Mouse (Mus musculus) E14TG2a.4 (cell line): ENCODE data around the gene Ntmt1.

Experiments
- H3K27me3 ChIP-seq: 2 replicates; pipeline ENCODE4 v1.6.1; 2014; ENCODE audit warnings: low read length, control low read depth; ENCODE audit not compliant: insufficient read depth
- H3K36me3 ChIP-seq: 2 replicates; pipeline ENCODE4 v1.6.1; 2014; ENCODE audit warnings: low read length, control low read depth; ENCODE audit not compliant: insufficient read depth
- H3K4me1 ChIP-seq: replicated peaks from 2 replicates; pipeline ENCODE4 v1.6.1; 2014; ENCODE audit warnings: low read depth, low read length, control low read depth
- H3K4me3 ChIP-seq: replicated peaks from 2 replicates; pipeline ENCODE4 v1.5.1; 2014; ENCODE audit warnings: mild to moderate bottlenecking, low read length
- H3K9me3 ChIP-seq: 2 replicates; pipeline ENCODE4 v1.6.1; 2014; ENCODE audit warnings: low read length, control low read depth
- CTCF ChIP-seq: conservative IDR thresholded peaks from 2 replicates; pipeline ENCODE4 v1.5.1; 2014; ENCODE audit warnings: low read length
- NANOG ChIP-seq: IDR thresholded peaks from 2 replicates; pipeline ENCODE4 v1.6.1; 2014; ENCODE audit warnings: borderline replicate concordance, low read length, mixed read lengths
- POU5F1 ChIP-seq: IDR thresholded peaks from 2 replicates; pipeline ENCODE4 v1.6.1; 2014; ENCODE audit warnings: low read length, borderline replicate concordance

The Ntmt1 gene

DNA sequence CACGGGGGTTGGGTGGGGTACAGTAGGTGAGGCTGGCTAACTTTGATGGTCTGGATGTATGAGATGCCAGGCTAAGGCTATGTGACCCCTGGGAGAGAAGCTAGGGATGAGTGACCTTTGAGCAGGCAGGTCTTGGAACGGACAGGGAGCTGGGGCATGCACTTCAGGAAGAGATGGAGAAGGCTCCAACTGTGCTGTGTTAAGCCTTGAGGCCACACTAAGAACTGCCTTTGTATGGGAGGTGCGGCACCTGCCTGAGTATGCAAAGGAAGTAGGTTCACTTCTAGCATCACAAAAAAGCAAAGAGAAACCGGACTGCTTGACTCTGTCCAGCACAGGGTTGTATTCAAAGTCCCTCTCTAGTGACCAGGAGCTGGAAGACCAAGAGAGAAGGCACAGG, 29.4 kb upstream of the Ntmt1 start:
- H3K4me3 ChIP-seq = peak overlapping the region; percentile 18
- peaks cover 48% of the 10 kb centered on the region for H3K27me3 ChIP-seq
- no peaks in the 10 kb centered on the region for H3K36me3 ChIP-seq
- TF ChIP-seq CTCF (no peak), POU5F1 (no peak), NANOG (no peak)
- H3K9me3 ChIP-seq = no peaks in the 10 kb centered on the region
- peaks cover 93% of the 10 kb centered on the region for H3K4me1 ChIP-seq

DNA sequence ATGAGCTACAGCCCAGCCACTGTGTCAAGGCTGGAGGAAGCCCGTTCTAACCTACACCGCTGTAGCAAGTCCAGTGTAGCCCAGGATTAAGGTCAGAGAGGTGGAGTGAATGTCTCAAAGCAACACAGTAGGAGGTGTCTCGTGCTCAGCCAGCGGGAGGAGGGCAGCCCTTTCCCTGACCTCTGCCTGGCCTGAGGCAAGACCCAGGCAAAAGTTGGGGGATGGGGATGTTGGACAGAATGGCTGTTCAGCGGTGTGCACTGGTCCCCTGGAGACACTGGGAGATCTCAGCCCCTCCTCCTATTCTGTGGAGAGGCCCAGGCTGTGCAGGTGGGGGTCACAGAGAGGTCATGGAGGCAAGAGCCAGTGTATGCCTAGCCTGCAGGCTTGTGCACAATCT, 28.4 kb upstream of the Ntmt1 start:
- Histone ChIP-seq H3K27me3 (peaks cover 43% of the 10 kb centered on the region), H3K4me1 (peaks cover 93% of the 10 kb centered on the region), H3K9me3 (no peaks in the 10 kb centered on the region), H3K4me3 (no peak overlapping the region), H3K36me3 (no peaks in the 10 kb centered on the region)
- TF ChIP-seq NANOG (peak; percentile 69; the same call in 1 of the 2 replicates), POU5F1 (no peak)

DNA sequence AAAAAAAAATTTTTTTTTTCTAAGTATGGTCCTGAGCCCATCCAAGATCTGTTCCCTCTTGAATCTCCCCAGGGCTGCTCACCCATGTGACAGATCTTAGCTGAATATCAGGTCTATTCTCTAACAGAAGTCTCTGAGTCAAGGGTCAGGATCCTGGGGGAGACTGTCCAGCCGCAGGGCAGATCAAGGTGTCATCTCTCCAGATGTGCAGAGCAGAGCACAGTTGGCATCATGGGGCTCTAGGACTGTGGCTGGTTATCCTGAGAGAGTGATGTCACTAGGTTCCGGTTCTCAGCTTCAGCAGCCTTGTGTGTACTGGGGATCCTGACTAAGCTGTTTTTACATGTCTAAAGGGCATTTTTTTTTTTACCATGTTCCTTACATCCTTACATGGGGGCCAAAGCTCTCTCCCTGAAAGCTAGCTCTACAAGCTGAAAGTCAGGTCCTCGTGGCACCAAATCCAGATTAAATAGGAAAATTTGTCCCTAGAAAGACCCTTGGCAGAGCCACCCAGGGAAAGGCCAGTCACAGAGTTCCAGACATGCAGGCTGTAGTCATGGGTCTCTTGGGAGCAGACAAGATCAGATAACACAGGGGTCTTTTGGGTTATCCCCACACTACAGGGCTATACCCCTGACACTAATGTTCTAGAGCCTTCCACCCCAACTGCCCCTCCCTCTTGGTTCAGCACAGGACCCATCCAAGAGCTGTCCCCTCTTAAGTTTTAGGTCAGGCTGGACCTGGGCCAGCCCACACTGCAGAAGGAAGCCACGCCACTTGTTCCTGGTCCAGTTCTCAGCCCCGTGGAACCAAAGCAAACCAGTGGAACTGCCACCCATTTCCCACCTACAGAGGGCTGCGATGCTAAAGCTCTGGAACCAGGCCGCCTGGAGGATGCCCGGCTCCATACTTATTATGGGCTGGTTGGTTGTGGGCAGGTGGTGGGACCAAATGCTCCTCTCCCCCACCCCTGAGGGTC, 25.0 kb upstream of the Ntmt1 start:
- peaks cover 76% of the 10 kb centered on the region for H3K4me1 ChIP-seq
- H3K27me3 ChIP-seq = peaks cover 47% of the 10 kb centered on the region
- peak overlapping the region; percentile 45; the same call in 1 of the 2 replicates for H3K4me3 ChIP-seq
- H3K36me3 ChIP-seq = no peaks in the 10 kb centered on the region
- H3K9me3 ChIP-seq = no peaks in the 10 kb centered on the region
- TF ChIP-seq NANOG (no peak), CTCF (no peak), POU5F1 (no peak)

DNA sequence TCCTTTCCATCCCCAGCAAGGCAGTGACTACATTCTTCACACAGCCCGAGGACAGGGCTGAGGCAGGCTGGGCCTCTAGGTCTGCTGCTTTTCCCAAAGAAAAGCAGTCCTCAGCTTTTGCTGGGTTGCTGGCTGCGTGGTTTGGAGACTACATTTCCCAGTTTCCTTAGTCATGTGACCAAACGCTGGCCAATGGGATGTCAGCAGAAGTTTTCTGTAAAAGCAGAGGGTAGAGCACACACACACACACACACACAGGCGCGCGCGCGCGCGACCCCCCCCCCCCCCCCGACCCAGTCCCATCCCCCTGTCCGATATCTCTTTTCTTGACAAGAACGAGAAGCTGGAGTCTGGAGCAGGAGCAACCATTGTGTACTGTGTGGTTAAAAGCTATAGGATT, 24.3 kb upstream of the Ntmt1 start:
- no peaks in the 10 kb centered on the region for H3K9me3 ChIP-seq
- peaks cover 43% of the 10 kb centered on the region for H3K27me3 ChIP-seq
- H3K4me3 ChIP-seq = peak overlapping the region; percentile 45; the same call in 1 of the 2 replicates
- H3K36me3 ChIP-seq = no peaks in the 10 kb centered on the region
- H3K4me1 ChIP-seq = peaks cover 69% of the 10 kb centered on the region
- TF ChIP-seq POU5F1 (no peak), CTCF (no peak)

DNA sequence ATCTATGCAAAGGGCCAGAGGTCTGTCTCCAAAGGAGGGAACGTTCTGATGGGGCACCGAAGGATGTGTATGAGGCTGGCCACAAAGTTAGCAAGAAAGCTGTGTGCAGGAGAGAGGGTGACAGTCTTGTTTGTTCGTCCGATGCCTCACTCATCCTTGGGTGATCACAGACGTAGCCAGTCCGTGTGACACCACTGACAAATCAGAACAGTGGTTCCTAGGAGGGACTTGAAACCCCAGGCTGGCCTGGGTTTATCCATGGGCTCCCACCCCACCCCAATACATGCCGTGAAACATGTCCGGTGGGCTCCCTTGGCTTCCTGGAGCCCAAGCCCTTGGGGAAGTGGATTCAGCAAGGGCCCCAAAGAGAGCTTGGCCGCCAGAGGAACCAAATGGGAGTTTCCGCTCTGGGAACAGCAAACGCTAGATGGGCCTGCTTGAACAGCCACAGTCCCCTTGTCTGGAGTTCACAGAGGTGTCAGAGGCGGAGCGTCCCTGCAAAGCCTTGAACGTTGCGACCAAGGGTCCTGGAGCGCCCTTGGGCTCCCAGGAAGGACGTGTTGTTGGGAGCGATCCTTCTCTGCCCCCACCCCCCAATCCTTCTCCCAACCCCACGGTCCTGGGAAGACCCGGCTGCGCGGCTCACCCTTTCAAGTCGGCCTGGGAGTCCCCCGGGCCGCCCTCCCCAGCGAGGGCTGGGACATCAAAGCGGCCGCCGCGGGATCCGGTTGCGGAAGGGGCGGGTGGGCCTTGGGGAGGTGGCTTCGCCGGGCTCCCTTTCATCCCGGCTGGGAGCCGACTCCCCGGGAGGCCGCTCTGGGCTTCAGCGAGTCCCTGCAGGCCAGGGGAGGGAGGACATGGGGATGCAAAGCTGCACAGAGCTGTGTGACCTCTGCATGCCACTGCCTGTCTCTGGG, 23.3 kb upstream of the Ntmt1 start:
- TF ChIP-seq NANOG (no peak), POU5F1 (no peak), CTCF (no peak)
- Histone ChIP-seq H3K4me1 (peaks cover 61% of the 10 kb centered on the region), H3K27me3 (peaks cover 43% of the 10 kb centered on the region), H3K9me3 (no peaks in the 10 kb centered on the region), H3K36me3 (no peaks in the 10 kb centered on the region), H3K4me3 (peak overlapping the region; percentile 67)

DNA sequence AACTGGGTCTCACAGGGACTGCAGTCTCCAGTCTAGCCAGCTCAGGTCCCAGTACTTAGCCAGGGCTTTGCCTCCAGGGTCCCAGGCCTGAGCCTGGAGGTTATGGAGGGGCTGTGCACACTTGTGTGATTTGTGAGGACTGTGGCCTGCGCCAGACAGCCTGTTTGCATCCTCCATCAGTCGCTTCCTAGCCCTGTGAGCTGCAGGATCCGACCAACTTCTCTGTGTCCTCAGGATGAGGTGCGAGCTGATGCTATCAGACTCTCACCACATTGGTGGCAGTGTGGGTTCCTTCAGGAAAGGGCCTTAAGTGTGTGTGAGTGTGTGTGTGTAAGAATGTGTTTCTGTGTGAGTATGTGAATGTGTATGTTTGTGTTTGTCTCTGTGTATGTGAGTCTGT, 20.2 kb upstream of the Ntmt1 start:
- Histone ChIP-seq H3K36me3 (no peaks in the 10 kb centered on the region), H3K4me3 (no peak overlapping the region), H3K4me1 (peaks cover 53% of the 10 kb centered on the region), H3K27me3 (peaks cover 57% of the 10 kb centered on the region), H3K9me3 (no peaks in the 10 kb centered on the region)
- TF ChIP-seq CTCF (no peak), NANOG (no peak), POU5F1 (no peak)

DNA sequence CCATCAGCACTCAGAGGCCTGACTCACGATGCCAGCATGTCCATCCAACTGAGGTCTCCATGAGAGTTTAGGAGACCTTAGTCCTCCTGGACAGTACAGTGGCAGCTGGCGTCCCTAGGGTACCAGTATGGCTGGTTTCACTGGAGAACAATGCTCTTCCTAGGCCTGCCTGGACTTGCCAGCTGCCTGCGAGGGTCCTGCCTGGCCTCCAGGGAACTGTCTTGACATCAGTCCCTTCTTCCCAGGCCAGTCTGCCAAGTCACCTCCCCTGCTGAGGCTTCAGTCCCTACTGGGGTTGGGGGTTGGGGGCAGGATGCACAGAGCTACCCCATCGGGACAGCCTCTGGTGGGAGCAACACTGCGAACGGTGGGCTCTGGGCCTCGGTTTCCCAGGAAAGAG, 15.6 kb upstream of the Ntmt1 start:
- Histone ChIP-seq H3K4me3 (no peak overlapping the region), H3K4me1 (peaks cover 53% of the 10 kb centered on the region), H3K9me3 (no peaks in the 10 kb centered on the region), H3K36me3 (no peaks in the 10 kb centered on the region), H3K27me3 (peaks cover 37% of the 10 kb centered on the region)
- TF ChIP-seq NANOG = no peak
